8 mouse cellular contexts compared by ENCODE assay signal in the genomic region with DNA sequence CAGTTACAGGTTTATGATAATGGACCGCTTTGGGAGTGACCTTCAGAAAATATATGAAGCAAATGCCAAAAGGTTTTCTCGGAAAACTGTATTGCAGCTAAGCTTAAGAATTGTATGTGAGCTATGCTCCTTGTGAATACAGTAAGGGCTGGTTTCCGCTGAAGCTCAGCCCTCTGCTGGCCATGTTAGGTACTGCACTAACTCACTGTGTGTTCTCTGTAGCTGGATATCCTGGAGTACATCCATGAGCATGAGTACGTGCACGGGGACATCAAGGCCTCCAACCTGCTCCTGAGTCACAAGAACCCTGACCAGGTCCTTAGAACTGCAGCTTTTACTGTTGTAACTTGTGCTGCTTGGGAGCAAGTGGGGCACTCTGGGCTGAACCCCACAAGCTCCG. TPM values are rescaled to one million over a fixed set of nuclear protein-coding genes. Genes with fewer than 3 reads are reported as not detected.
DNase-seq lines count a peak whose midpoint lies in the region; ATAC-seq and TF ChIP-seq lines count a peak whose summit lies in the region.

No protein-coding gene starts in this region.

- H3K27me3 ChIP-seq in MEL (ENCODE audit: control insufficient read depth in 1 of 2, insufficient read depth in 2 of 2, low read length in 2 of 2) = no peaks in the 10 kb centered on the region
- no peaks in the 10 kb centered on the region for H3K27me3 ChIP-seq in forebrain, embryonic 11.5 days (ENCODE audit: control insufficient read depth, insufficient read depth, low read length)

- peak; percentile 44; the same call in 1 of the 2 replicates for ATAC-seq in forebrain, embryonic 11.5 days (replicated peaks; ENCODE audit: low FRiP score)

- H3K4me2 ChIP-seq in forebrain, embryonic 11.5 days (ENCODE audit: low read depth, low read length, severe bottlenecking) = no peak overlapping the region

- intact Hi-C loops in heart, postnatal 36 days (cut with DNase I) = loop anchor here (1.0 to 5.0 kb wide), 4 partner anchors 73 to 218 kb away; no protein-coding TSS in a partner anchor

- TF ChIP-seq CTCF in MEL (IDR thresholded peaks at IDR 0.05 in 2 of 3, conservative IDR thresholded peaks at IDR 0.05 in 1 of 3; ENCODE audit: control insufficient read depth in 1 of 3, insufficient read depth in 1 of 3, low read depth in 2 of 3, low read length in 3 of 3, poor library complexity in 1 of 3, severe bottlenecking in 1 of 3) = peak; percentile 75 to 99 (median 79)

- H3K27ac ChIP-seq in MEL (ENCODE audit: control insufficient read depth, low read depth, low read length) = no peak overlapping the region
- no peak overlapping the region for H3K27ac ChIP-seq in forebrain, embryonic 11.5 days (ENCODE audit: low read depth, low read length)

- no peak for TF ChIP-seq POLR2A in MEL (IDR thresholded peaks at IDR 0.05; ENCODE audit: control insufficient read depth in 1 of 2, insufficient read depth in 1 of 2, low read depth in 1 of 2, low read length in 2 of 2, poor library complexity in 1 of 2)

- peak; percentile 66 for TF ChIP-seq RAD21 in MEL (IDR thresholded peaks at IDR 0.05; ENCODE audit: low read depth, low read length)

- no peaks in the 10 kb centered on the region for H3K79me2 ChIP-seq in MEL (ENCODE audit: control insufficient read depth, insufficient read depth, low read length, poor library complexity)

- no peak overlapping the region for H3K9ac ChIP-seq in MEL (ENCODE audit: control insufficient read depth, low read depth, low read length, poor library complexity, severe bottlenecking)
- H3K9ac ChIP-seq in forebrain, embryonic 11.5 days (ENCODE audit: low read length) = no peak overlapping the region

- TF ChIP-seq EP300 in MEL (IDR thresholded peaks at IDR 0.05; ENCODE audit: low read depth in 1 of 2, low read length in 2 of 2) = no peak

- no peaks in the 10 kb centered on the region for H3K9me3 ChIP-seq in MEL (replicated peaks; ENCODE audit: insufficient read depth, low read length)
- no peaks in the 10 kb centered on the region for H3K9me3 ChIP-seq in forebrain, embryonic 11.5 days (ENCODE audit: control insufficient read depth, low read length)

- no peak overlapping the region for H3K4me3 ChIP-seq in MEL (ENCODE audit: control insufficient read depth in 1 of 2, insufficient read depth in 1 of 2, low read depth in 2 of 2, low read length in 2 of 2)
- H3K4me3 ChIP-seq in forebrain, embryonic 11.5 days (ENCODE audit: low read depth, low read length) = no peak overlapping the region

- H3K4me1 ChIP-seq in MEL (ENCODE audit: control insufficient read depth in 1 of 2, insufficient read depth in 2 of 2, low read length in 2 of 2) = no peaks in the 10 kb centered on the region
- H3K4me1 ChIP-seq in forebrain, embryonic 11.5 days (replicated peaks; ENCODE audit: control insufficient read depth, insufficient read depth, low read length) = no peaks in the 10 kb centered on the region; the same call in 1 of the 2 replicates

- peaks cover 0 to 20% of the 10 kb centered on the region in 2 experiments; a peak in 2 of 4 replicates for H3K36me3 ChIP-seq in MEL (ENCODE audit: control insufficient read depth in 1 of 2, insufficient read depth in 2 of 2, low read length in 2 of 2)
- H3K36me3 ChIP-seq in forebrain, embryonic 11.5 days (ENCODE audit: control insufficient read depth, insufficient read depth, low read length) = no peaks in the 10 kb centered on the region

- WGBS in forebrain, embryonic 11.5 days = 57% methylated on average over 6 of the region's 6 CpGs

- DNase-seq in MEL (ENCODE audit: low read depth, low spot score) = peak; percentile 82
- peak; percentile 64 for DNase-seq in c-Kit-negative CD71-positive TER-119-positive erythroid progenitor cells, embryonic 14.5 days (ENCODE audit: low read depth, low spot score)
- DNase-seq in forebrain, embryonic 11.5 days (ENCODE audit: low spot score) = peak; percentile 88
- peak; percentile 78 to 87 for DNase-seq in heart, postnatal 36 days
- peak; percentile 90 to 91 for DNase-seq in layer of hippocampus, postnatal 14 days (ENCODE audit: low spot score in 2 of 2)
- DNase-seq in lung, postnatal 14 days = peak; percentile 89
- DNase-seq in retina, postnatal 7 days (ENCODE audit: low read depth, low spot score) = peak; percentile 48
- DNase-seq in urinary bladder, adult 18-20 months (ENCODE audit: low spot score in 2 of 2) = peak; percentile 47 to 76

TF ChIP-seq in MEL, 35 proteins besides CTCF, POLR2A, EP300 and RAD21:
- TF ChIP-seq SMC3 (IDR thresholded peaks at IDR 0.05; ENCODE audit: low read depth, low read length) (peak; percentile 91), ZKSCAN1 (IDR thresholded peaks at IDR 0.05; ENCODE audit: low read depth, low read length) (no peak), MAX (IDR thresholded peaks at IDR 0.05; ENCODE audit: low read length) (no peak), POLR2AphosphoS5 (IDR thresholded peaks at IDR 0.05; ENCODE audit: borderline replicate concordance, low read depth, low read length) (no peak), MAFK (IDR thresholded peaks at IDR 0.05; ENCODE audit: borderline replicate concordance, low read depth, low read length) (no peak), MAZ (IDR thresholded peaks at IDR 0.05; ENCODE audit: low read depth, low read length) (peak; percentile 29; the same call in 1 of the 2 replicates), JUND (IDR thresholded peaks at IDR 0.05; ENCODE audit: low read depth, low read length) (no peak), ZC3H11A (IDR thresholded peaks at IDR 0.05; ENCODE audit: low read depth, low read length) (peak; percentile 66), GATA1 (IDR thresholded peaks at IDR 0.05; ENCODE audit: low read depth, low read length) (no peak)

RNA-seq across cellular contexts. Expression of gene Vrk1, which starts 45.8 kb away (rescaled TPM):
- total RNA-seq in MEL (2012; rRNA removed) = 95.2 and 101 TPM in 2 replicates
- 100 to 1,000 TPM in 1 of 2 experiments, 10 to 100 TPM in 1; 87.0 to 144 TPM for polyA plus RNA-seq in MEL (2012; ENCODE audit: insufficient read depth in 1 of 2, insufficient read length in 2 of 2, low read depth in 1 of 2, low replicate concordance in 2 of 2, missing spikeins in 1 of 2)
- 114 and 115 TPM in 2 replicates for polyA plus RNA-seq in forebrain, embryonic 11.5 days (2014; fragmentation: Nextera tagmentation; extraction: Ambion mirVana)
- total RNA-seq in heart, postnatal 36 days (2021) = 1 to 10 TPM; 8.3 to 8.4 TPM
- 10 to 100 TPM; 15.6 to 15.8 TPM for total RNA-seq in layer of hippocampus, postnatal 14 days (2021)
